19 mouse cellular contexts compared by ENCODE assay signal in the genomic region with DNA sequence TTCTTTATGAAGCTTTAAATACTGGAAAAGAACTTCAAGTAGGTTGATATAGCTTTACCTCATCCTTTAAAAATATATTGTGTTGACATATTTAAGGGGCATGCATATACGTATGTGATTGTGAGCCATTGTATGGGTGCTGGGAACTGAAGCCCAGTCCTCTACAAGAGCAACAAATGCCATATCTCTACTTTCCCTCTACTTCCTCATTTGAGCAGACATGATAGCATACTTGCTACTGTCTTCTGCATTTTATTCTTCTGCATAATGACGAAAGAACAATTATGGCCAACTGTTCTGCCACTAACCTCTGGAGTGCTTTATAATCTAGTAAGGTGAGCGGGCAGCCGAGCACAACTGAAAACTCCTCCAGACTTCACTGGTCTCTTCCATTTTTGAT.
"Had no signal": no experiment of that assay in that cellular context is flagged by ENCODE, and none has a peak within 500 bp of the region (broad histone marks: within the 10 kb centered on the region; RNA-seq: fewer than 3 reads in every experiment).

No protein-coding gene starts in this region.

- H3K9ac ChIP-seq: liver, embryonic 15.5 days; liver, postnatal 0 days; lung, embryonic 15.5 days; midbrain, embryonic 13.5 days; neural tube, embryonic 13.5 days; neural tube, embryonic 15.5 days had no signal

- H3K4me2 ChIP-seq: liver, embryonic 15.5 days; lung, embryonic 15.5 days; midbrain, embryonic 11.5 days; midbrain, embryonic 13.5 days; neural tube, embryonic 13.5 days; neural tube, embryonic 15.5 days had no signal

- H3K27ac ChIP-seq: liver, embryonic 15.5 days; lung, embryonic 15.5 days; macrophage; midbrain, embryonic 13.5 days; neural tube, embryonic 13.5 days; neural tube, embryonic 15.5 days had no signal

- DNase-seq: liver, postnatal 0 days; lung, adult 2 months; lung, postnatal 14 days; lung, postnatal 36 days; right cerebral cortex, postnatal 14 days; thymus, adult 18-20 months; thymus, postnatal 14 days; thymus, postnatal 36 days had no signal

- H3K36me3 ChIP-seq: liver, embryonic 15.5 days; lung, embryonic 15.5 days; midbrain, embryonic 13.5 days; neural tube, embryonic 13.5 days; neural tube, embryonic 15.5 days had no signal

- ATAC-seq: liver, postnatal 0 days; lung, postnatal 0 days; midbrain, embryonic 13.5 days; midbrain, embryonic 16.5 days had no signal

- H3K4me1 ChIP-seq: liver, embryonic 15.5 days; lung, embryonic 15.5 days; megakaryocyte, embryonic 14.5 days; midbrain, embryonic 13.5 days; neural tube, embryonic 13.5 days; neural tube, embryonic 15.5 days had no signal

- H3K9me3 ChIP-seq: liver, embryonic 15.5 days; lung, embryonic 15.5 days; midbrain, embryonic 13.5 days; neural tube, embryonic 13.5 days; neural tube, embryonic 15.5 days had no signal

- H3K4me3 ChIP-seq: liver, embryonic 15.5 days; lung, embryonic 15.5 days; megakaryocyte, embryonic 14.5 days; midbrain, embryonic 13.5 days; myocyte; neural tube, embryonic 13.5 days; neural tube, embryonic 15.5 days had no signal

- H3K27me3 ChIP-seq: liver, embryonic 15.5 days; lung, embryonic 15.5 days; megakaryocyte, embryonic 14.5 days; midbrain, embryonic 13.5 days; neural tube, embryonic 13.5 days; neural tube, embryonic 15.5 days had no signal
